Mouse (Mus musculus) mesoderm, embryonic 11.5 days (tissue): ENCODE measurements around the gene Ano6.

Experiments used
- DNase-seq: peaks from one replicate; pipeline ENCODE4 v3.0.0-alpha.2; 2012; ENCODE audit warnings: low read depth, low spot score

Ano6 gene

GRCm38 (mm10) chr15:95767825-95768224 is 22.8 kb upstream of the Ano6 start:
- DNase-seq: peak; percentile 20

DNA sequence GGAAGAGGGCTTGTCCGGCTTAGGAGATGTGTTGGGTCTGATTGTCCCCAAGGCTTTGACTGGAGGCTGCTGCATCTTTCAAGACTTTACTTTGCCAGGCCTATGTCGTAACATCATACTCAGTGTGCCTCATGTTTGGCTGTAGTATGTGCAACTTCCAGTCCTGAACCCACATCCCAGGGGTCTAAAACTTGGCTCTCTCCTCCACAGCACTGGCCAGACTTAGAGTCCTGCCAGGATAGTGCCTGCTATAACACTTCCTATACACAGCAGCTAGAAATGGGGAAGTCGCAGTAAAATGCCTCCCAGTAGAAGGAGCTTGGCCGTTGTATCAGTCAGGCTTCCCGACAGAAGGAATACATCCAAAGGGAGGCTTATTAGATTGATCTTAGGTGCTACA is 21.9 kb upstream of the Ano6 start:
- DNase-seq: no peak

DNA sequence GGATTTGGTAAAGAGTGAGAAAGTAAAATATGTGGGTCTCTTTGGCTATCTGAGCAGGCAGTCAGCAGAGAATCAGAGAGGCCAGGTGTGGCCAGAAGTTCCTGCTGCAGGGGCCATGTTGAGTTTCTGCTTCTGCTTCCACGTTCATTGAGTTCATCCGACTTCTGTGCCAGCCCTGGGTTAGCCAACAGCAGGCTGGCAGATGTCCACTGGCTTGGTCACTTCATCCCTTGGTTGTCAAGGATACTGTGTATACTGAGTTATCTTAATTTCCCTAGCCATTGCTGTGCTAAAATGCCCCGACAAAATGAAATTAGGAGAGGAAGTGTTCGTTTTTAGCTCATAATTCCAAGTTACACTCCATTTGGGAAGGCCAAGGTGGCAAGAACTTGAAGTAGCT is 21.1 kb upstream of the Ano6 start:
- no peak for DNase-seq

DNA sequence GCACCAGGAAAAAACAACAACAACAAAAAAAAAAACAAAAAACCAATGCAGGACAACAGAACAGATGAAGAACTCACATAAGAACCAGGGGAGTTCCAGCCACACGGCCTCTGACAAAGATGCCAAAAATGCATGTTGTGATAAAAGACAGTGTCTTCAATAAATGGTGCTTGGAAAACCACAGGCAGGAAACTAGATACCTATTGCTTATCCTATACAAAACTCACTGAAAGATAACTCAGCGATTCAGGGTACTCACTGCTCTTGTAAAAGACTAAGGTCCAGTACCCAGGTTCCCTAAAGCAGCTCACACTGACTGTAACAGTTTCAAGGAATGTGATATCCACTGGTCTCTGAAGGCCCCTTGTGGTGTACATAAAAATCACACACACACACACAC is 20.3 kb upstream of the Ano6 start:
- no peak for DNase-seq

DNA sequence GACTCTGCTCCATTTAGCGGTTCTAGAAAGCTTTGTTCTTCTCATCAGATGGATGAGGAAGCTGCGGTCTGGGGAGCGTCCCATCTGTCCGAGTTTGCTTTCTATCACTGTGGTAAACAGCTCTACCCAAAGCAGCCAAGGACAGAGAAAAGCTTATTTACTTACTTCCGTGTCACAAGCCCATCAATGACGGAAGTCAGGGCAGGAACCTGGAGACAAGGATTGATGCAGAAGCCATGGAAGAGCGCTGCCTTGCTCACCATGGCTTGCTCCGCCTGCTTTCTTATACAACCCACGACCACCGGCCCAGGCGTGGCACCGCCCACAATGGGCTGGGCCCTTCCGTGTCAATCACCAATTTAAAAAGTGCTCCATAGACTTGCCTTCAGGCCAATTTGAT is 18.3 kb upstream of the Ano6 start:
- no peak for DNase-seq

GRCm38 (mm10) chr15:95772861-95773836 is 17.5 kb upstream of the Ano6 start:
- DNase-seq: peak; percentile 76

DNA sequence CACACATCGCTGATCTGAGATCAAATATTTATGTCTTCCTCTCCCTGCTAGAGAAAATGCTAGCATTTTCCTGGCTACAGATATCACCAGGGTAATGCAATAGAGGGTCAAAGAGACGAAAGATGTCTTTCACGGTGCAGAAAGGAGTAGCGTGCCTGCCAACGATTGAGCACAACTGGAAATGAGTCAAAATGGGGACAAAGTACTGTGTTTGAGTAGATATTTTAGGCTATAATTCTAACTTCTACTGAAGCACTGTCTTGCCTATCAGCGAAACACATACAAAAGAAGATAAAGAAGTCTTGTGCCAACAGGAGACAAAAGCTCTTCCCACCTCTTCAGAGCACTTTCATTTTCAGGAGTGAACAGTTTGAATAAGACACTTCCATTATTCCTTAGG is 16.4 kb upstream of the Ano6 start:
- DNase-seq: no peak

DNA sequence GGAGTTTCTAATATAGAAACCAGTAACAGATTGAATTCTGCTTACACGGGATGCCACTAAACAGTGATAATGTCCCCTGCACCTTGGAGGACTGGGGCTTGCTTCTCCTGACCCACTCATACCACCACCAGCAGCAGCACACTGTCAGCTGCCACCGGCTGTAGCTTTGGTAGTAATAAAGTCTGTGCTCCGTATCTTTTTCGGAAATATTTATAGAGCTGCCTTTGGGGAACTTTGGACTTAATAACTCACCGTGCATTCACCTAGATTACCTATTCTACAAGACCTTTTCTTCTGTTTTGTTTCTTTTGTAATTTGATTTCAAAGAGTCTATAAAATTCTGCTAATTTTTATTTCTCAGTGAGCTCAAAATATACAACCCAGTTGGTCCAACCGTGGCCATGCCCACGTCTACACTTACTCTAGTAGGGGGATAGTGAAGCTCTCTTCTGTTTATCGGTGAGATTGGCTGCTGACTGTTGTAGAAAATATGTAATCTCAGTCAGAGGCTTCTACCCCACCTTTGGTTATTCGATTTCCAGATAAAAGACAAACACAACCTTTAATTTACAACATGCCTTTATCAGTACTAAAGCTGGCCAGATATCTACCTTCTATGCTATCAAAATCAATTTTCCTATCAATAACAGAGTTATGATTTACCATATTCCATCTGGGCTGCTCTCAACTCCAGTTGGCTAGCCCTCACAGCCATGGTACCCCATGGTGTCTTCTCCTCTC is 15.8 kb upstream of the Ano6 start:
- no peak for DNase-seq

DNA sequence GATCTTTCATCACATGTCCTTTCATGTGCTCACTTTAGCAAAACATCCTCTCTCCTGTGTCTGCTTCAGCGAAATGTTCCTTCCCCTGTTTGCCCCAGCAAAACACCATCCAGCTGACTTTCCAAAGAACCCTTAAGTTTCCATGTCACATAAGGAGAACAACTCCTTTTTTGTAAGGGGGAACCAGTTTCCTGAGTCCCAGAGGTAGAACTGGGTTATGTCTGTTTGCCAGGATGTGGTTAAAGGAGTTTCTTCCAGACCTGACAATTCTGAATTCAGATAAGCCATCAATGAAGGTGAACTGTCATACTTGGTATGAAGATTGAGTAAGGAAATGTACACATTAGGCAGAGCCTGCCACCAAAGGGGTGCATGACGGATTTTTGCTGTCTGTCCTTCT is 12.9 kb upstream of the Ano6 start:
- no peak for DNase-seq

- no peak for DNase-seq
These were observed 11.9 kb upstream of the Ano6 start for GRCm38 (mm10) chr15:95778710-95779109.

- DNase-seq: no peak
These were observed 4.0 kb upstream of the Ano6 start for GRCm38 (mm10) chr15:95786624-95787023.

- DNase-seq: no peak
These were observed 3.1 kb upstream of the Ano6 start for GRCm38 (mm10) chr15:95787578-95787977.

DNA sequence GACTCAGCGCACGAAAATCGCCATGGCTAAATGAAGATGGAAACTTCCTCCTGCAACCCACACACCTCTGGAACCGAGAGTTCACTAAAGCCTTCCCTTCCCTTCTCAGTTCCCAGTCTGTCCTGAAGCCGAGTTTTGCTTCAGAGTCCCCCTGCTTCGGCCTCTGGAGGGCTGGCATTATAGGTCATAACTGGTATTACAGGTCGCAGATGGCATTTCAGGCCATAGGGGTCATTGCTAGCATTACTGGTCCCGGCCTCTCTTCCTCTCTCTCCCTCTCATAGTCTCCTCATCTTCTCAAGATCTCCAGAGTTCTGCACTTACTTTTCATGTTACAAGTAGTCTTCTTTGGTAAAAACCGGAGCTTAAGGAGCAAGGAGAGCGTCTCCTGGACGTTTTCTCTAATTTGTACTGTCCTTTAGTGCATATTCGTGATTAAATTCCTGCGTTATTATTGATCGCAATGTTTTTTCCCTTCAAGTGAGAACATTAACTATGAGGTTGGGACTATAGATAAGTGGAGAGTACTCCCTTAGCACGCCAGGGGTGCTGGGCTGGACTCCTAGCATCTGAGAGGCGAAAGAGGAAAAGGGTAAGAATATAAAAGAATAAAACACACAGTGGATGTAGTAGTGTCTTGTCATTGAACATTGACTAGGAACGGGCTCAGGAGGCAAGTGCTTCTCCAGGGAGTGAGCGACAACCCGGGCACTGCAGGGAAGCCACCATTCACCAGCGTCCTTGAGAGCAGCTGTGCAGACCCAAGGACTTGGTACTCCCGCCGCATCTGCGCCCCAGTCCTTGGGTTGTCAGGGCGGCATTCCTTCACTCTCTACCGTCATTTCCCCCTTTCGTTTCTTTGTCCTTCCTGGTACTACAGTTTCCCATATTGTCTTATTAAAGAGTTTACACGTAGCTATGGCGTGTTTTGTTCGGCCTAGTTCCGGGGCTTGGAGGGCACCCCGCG is 798 bp upstream of the Ano6 start:
- peak; percentile 41 for DNase-seq

GRCm38 (mm10) chr15:95791141-95791791 is 623 bp downstream of the Ano6 start:
- peak; percentile 23 for DNase-seq

GRCm38 (mm10) chr15:95791855-95792254 is 1.2 kb downstream of the Ano6 start:
- no peak for DNase-seq

DNA sequence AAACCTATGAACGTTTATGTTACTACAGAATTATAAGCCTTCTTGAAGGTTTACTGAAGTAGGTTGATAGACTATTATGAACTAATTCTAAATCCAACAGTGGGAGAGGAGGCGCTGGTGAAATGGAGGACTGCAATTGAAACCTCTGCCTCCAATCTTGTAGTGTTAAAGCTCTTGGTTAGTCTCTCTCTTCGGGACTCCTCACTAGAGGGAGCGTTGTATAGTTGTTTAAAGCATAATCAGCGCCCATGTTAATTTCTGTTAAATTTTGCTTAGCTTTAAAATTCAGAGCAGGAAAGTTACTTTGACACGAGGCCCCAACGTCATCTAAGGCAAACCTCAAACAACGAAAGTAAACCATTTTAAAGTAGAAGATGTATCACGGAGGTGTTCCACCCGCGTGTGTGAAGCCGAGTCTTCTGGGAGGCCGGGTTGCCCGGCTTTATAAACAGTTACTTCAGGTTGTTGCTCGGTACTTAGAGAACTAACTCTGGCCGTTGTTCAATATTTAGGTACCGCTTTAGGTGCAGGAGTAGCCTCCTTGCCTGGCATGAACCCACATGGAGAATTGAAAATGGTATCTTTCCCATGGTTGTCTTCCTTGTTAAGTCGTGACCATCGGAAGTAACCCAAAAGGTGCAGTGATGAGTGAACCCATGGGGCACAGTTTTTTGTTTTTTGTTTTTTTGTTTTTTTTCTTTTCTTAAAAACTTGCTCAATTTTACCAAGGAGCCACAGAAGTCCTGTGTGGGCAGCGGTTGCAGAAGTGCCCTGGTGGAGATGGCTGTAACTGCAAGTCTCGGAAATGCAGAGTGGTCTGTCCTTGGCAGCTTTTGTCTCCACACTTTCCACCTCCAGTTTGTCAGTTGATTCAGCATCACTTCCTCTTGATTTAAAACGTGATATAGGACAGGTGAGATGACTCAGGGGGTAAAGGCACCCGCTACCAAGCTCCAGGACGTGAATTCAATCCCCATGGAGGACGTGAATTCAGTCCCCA is 1.9 kb downstream of the Ano6 start:
- no peak for DNase-seq

DNA sequence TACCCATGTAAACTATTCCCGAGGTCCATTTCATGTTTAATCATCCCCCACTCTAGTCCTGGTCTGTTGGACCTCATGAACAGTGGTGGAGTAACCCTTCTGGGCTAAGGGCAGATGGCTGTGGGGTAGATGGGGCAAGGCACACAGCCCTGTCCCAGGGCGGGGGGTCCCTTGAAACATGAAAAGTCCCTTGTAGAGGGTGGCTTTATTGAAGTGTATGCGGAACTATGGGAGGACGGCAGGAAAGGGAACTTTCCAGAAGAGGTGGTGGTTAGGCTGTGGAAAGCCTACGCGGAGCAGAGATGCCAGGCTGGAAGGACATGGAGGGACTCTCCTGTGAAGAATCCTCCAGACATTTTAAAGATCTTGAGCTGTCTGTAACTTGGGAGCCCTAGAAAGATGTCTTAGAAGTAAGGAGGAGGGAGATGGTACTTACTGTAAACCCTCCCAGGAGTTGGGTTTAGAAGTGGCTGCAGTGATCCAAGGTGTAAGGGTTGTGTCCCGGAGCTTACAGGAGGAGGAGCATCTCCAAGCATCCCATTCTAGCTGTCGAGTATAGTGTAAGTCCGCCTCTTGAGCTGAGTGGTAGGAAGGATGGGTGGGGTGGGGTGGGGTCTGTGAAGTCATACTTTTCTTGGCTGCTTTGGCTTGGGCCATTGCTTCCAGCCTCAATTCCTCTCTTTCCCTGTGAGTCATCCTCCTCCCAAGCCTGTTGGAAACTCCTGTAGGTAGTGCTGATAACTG is 3.3 kb downstream of the Ano6 start:
- DNase-seq: no peak

GRCm38 (mm10) chr15:95794611-95795565 is 4.2 kb downstream of the Ano6 start:
- no peak for DNase-seq
